Mouse (Mus musculus): ENCODE measurements around the gene Tmem273. TPM values are rescaled to one million over a fixed set of nuclear protein-coding genes. Genes with fewer than 3 reads are reported as not detected.

Gene Tmem273
- total RNA-seq, 2 experiments from 2014 or later, result 0.52 to 0.83 TPM

DNA sequence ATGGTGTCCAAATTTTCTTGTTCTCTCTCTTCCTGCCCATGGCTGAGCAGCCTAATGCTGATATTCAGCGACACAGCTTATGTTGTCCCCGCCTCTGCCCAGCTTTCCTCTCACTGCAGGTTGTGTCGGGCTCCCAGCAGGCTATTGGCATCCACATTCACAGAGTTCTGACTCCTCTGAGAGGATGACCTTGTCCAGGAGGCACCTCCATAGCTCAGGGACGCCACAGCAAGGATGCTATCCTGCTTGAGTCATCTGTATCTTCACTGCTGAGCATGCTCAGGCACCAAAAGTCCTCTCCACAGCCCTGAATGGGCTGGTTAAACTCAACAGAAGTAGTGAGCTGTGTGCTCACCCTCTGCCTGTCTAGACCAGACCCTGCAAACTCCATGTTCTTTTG, 29.2 kb downstream of the Tmem273 start:
- DNase-seq, result no peak

DNA sequence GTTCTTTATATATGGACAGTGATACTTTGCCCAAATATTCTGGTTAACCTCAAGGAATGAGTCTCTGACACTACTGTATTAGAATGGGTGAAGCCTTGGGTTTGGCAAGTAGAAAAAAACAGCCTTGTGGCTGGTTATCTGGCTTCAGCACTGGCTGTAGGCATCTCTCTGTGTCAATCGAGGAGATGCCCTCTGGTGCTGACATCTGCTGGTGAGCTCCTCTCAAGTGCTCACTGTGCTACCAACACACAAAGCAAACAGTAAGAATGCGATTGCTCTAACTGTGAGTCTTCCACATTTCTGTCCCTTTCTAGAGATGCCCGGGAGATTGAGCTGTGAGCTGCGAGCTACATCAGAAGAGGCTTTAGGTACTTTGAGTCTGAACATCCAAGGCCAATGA, 30.8 kb downstream of the Tmem273 start:
- no peak for DNase-seq

DNA sequence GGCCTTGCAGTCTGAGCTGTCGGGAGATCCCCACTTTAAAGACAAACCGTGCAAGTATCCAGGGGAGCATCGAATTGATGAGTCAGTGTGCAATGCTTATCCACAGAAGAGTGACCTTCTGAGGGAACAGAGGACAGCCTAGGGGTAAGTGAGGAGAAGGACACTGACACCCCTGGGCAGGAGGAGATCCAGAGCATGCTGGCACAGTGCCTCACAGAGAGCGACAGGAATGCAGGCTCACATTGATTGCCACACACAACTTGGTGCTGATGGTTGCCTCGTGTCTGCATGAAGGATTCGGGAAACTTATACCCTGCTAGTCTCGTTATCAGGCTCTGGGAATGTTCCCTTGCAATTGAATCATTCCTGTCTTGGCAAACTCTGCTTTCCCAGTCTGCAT, 31.5 kb downstream of the Tmem273 start:
- no peak for DNase-seq

DNA sequence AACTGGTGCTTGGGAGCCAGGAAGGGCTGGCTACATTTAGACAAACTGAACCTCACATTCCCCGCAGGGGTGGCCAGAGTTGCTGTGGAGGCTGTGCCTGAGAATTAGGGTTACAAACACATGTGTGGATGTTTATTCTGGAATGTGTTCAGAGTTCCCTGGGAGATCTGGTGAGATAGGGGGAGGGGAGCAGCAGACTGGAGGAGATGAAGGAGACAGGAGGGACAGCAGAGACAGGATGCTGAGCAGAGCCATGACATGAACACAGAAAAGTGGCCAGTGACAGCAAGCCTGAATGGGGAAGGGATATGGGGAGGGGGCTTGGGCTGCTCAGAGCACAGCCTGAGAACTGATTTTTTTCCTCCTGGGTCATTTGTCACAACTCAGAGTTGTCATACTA, 33.5 kb downstream of the Tmem273 start:
- no peak for DNase-seq

DNA sequence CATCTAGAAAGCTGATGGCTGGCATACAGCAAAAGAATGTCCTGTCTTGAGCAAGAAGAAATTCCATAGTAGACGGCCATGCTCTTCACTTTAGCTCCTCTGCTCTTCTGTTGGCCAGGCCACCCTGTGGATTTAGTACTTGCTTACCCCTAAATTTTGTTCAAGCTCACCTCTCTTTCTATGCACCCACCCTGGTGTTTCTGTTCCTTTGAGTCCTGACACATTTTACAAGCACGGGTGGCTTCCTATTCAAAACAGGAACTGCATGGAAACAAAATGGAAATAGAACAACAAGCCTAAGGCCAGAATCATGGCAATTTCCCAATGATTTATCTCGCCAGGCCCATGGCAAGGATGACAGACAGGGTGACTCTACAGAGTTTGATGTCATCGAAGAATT, 37.0 kb downstream of the Tmem273 start:
- DNase-seq, result no peak

DNA sequence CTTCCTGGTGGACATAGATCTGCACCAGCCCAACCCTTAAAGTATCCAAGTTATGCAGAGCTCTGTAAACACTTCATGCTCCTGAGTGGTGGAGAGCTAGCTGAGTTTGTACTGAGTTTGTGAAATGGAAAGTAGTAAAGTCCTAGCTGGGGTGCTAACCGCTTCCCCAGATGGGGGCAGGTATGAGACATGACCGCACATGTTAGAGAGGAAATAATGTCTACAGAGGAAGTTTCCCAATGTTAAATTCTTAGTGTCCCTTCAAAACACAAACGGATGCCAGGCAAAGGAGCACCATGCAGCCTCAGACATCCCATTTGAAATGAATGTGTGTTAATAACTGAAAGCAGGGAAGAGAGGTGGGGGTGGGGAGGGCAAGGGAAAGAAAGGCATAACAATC, 38.1 kb downstream of the Tmem273 start:
- DNase-seq, result no peak

DNA sequence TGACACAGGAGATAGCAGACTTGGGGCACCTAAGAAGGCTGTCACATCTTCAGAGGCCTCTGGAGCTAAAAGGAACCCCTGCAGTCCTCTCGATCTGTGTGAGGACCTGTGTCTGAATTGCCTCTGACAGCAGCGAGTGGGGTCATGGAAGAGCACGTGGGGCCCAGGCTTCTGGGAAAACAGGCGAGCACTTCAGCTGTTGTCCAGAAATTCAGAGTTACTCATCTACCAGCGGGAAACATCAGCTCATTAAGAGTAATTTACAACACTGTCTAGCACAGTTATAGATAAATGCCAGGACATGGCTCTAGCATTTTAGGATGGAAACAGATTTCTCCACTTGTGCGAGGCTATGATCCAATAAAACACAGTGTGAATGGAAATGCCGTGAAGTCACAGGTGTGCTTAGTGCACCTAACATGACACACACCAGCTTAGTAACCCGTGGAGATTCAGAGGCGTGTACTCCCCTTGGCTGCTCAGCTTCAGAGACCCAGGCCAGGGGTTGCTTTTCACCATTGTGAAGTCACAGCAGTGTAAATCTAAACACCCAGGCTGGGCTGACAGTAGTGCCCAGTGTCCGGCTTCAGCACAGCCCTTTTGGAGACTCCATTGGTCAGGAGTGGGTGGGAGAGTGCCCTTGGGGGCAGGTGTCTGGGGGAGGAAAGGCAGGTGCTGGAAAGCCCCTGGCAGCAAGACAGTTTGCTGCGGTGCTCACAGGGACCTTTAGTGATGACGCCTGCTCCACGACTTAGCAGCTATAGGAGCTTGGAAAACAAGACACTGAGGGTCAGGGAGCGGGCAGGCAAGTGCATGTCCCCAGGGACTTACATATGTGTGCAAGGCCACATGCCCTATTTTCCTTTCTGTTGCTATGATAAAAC, 38.7 kb downstream of the Tmem273 start:
- no peak for DNase-seq

DNA sequence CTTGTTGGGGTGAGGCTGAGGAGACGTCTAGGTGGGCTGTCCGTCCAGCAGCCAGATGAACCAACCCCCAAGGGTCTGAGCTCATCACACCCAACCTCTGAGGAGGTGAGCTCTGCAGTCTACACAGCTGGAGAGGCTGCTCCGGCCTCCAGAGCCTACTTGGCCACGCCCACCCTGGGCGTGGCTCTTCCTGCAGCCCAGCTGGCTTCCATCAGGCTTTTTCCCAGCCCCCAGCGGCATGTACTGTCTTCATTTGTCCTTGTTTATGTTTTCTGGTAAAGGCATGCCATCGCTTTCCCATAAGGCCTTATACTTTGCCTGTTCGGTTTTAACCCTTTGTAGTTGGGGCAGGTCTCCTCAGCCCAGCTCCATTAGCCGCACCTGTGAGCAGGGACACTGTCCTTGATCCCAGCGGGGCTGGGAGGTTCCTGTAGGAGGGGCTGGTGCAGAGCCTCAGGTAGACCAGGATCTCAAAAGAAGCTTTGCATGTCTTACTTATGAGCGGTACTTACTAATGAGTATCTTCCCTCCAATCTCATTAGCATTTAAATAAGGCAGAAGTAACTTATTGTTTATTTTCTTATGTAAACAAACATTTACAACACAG, 39.8 kb downstream of the Tmem273 start:
- no peak for DNase-seq

DNA sequence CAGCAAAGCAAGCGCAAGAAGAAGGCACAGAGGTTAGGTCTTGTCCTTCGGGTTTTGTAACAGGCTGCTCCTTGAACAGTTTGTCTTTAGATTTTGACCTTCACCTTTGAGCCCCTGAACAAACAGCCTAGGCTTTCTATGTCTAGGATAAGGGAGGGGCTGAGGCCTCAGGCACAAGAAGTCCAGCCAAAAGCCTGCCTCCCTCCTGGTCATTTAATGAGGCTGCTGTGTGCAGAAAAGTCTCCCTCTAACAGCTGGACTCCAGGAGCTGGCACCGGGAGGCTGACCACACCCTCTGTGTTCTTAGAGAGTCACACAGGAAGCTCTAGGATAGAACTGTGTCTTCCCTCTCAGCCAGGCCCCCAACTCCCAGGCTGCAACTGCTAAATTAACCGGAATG, 41.4 kb downstream of the Tmem273 start:
- no peak for DNase-seq

DNA sequence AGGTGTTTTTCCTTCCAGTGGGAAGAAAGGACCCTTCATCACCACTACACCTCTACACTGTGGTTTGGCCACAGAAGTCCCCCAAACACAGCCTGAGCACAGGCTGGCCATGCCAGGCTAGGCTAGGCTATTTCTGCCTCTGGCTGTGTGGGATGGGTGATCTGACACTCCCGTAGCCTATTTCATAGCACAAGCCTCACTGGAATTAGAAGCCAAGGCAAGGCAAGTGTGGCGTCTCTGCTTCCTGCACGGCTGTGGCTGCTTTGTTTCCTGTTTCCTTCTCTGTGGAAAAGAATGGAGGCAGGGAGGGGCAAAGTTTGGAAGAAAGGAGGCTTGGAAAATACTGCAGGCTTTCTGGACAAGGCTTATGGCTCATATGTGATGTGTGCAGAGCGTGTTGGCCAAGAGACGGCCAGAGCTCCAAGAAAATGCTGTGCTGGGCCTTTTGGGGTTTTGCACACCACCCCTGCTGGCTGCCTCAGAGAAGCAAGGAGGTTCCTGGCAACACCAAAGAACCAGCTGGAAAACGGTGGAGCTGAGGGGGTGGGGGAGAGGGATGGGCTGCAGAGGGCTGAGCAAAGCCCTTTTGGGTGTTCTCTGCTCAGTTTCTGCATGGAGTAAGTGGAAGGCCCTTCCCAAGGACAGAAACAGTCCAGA, 42.4 kb downstream of the Tmem273 start:
- peak in 1 of 2 experiments; percentile 6 for DNase-seq

DNA sequence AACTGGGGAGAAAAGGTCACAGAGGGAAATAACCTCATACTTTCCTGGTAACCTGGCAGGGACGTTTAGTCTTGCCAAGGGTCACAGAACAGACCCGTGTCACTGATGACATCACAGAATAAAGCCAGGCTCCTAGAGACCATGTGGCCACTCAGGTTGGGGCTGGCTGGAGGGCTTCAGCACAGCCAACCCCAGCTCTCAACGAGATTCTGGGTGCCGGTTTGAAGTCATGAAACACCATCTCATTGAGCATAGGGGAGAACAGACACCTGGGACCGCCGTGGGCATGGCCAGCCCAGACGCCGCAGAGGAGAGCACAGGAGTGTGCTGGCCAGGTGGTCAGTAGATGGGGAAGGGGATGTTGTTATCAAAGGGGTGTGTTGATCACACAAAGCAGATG, 48.1 kb downstream of the Tmem273 start, which contains the start of gene Fam170b:
Gene Fam170b, plus strand, starts transcription at position 116 of the 400 bp plus-strand sequence.
- DNase-seq, result no peak

DNA sequence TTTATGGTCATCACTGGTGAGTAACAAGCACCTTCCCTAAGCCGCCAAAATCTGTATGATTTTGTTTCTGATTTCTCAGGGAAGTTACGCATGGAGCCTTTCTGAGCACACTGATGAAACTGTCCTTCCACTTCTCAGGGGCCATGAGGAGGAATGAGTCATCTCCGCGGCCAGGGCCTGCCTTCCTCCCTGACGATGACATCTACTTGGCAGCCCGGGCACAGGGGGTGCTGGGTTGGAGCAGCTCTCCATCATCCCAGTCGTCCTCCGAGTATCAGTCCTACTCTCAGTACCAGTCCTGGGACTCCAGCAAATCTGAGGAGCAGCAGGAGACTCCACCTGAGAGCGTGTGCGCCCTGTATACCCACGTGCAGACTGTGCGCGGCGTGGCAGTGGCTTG, 49.4 kb downstream of the Tmem273 start:
- no peak for DNase-seq

DNA sequence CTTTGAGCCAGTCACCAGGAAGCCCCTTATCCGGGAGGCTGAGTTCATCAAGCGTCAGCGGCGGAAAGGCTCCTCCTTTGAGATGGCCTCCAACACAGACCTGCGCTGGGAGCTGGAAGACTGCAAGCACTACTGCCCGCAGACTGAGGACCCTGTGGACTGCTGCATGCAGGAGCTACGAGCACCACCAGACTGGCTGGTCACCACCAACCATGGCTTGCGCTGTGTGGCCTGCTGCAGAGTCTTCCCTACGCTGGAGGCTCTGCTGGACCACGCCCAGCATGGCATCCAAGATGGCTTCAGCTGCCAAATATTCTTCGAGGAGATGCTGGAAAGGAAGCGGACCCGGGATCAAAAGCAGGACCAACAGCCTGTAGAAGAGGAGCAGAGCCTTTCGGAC, 49.8 kb downstream of the Tmem273 start:
- DNase-seq, result no peak

DNA sequence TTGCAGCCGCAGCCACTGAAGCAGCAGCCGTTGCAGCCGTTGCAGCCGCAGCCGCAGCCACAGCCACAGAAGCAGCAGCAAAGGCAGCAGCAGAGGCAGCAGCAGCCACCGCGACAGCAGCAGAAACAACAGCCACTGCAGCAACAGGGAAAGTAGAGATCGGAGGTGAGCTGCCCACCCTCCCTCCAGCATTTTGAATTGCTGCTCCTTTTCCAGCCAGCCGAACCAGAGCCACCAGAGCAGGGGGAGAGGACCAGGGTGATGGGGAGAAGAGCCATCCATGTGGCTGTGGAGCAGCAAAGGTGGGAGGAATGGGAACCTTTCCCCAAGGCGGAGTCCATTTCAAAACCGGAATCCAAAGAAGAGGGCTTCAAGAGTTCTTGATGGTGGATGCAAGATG, 50.4 kb downstream of the Tmem273 start:
- DNase-seq, result no peak

DNA sequence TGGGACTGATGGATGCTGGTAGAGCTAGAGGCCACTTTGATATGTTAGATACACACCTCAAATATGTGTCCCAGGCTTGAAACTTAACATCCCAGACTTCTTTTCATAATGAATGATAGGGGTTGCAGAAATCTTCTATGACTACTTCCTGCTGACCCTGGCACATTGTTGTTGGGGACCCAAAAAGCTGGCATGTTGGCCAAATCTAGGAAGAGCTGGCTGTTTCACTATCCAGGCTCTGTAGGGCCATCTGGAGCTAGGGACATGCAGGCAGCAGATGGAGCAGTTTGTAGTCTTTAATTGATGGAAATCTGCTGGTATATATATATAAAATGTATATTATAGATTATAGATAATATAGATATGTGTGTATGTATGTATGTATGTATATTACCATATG, 56.3 kb downstream of the Tmem273 start:
- no peak for DNase-seq

DNA sequence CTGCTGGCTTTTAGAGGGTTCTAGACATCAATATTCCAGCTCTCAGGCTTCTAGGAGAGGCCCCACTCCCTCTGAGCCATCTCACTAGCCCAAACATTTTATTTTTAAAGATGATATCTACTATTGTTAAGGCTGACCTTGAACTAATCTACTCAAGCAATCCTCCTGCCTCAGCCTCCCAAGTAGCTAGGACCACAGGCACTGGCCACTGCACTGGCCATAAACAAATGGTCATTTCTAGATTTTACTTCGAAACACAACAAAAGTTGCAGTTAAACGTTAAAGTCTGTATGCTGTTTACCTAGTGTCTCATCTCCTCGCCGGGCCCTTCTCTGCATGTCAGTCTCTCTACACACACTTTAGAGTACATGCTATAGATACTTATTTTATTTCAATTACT, 68.3 kb downstream of the Tmem273 start:
- DNase-seq, result no peak

DNA sequence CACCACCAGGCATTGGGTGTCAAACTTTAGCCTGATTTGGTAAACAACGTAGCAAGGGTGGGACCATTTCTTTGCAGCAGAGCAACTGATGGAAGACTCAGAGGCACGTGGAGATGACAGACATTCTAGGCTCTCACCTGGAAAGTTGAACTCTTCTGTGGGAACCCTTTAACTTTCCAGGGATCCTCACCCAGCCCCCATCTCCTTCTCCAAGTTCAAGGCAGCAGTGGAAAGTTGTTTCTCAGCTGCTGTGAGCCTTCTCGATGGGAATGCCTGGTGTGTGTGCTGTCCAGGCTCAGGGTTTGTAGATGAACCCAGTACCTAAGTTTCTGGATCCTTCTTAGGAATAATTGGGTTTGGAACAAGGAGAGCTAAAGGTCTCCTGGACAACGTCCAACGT, 70.5 kb downstream of the Tmem273 start:
- no peak for DNase-seq

DNA sequence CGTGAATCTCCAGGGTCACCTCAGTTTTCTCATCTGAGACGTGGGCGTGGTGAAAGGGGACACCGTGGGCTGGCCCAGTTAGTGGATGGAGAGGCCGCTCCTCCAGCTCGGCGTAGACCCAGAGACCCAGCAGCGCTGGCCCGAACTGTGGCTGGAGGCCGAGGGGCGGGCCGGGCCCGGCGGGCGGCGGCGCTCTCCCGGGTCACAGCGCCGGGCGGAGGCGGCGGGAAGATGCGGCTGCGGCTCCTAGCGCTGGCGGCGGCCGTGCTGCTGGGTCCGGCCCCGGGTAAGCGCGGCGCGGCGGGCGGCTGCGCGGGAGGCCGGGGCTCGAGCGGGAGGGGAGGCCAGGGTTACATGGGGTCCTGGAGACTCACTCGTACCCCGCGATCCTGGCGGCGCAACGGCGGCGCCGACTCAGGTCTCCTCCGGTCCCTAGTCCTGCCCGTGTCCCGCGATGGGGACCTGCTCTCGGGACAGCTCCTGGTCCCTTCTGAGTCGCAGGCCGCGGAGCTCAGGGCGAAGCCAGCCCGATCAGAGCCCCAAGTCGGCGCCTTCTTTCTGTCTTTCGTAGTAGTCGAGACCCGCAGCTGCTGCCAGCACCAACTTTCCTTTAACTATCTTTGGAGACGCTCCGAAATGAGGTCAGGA, 71.0 kb downstream of the Tmem273 start, which contains the start of gene Vstm4:
Gene Vstm4, plus strand, starts transcription at position 76 of the 648 bp plus-strand sequence.
- DNase-seq, result peak; percentile 32 to 33

DNA sequence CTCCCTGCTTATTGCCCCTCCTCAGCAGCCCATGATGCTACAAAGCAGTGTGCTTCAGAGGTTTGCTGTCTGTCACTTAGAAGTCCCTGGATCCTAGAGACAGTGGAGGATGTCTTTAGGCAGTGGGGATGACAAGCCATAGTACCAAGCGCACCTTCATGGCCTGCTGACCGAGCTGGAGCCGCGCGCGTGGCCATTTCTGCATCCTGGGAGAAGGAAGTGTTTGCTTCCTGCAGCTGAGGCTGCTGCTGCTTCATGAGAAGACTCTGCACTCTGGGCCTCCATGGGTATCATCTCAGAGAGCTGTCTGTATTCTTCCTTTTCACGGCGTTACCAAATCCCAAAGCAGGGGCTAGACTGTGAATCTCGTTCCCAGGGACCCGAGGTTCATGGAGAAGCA, 72.6 kb downstream of the Tmem273 start:
- DNase-seq, result no peak

DNA sequence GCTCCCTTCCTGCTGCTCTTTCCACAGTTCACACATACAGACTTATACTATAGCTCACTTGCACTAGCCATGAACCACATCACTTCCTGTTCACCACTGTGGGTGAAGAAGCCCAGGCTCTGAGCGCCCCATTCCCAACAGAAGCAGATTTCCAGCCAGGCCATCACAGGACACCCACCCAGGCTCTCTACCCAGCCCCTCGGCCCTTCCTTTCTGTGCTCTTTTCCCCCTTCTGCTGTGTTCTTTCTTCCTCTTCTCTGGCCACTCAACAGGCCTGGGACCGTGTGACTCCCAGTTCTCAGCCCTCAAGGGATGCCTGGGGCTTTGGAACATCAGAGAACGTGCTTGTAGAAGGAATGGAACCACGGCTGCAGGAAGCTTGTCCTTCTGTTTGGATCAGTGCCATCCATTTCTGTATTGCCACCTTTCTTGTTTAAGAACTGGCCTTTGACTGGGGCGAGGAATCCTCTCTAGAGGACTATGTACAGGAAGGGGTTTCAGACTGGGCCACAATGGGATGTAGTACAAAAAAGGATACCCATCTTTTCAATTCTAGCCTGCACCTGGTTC, 73.3 kb downstream of the Tmem273 start:
- DNase-seq, result no peak

DNA sequence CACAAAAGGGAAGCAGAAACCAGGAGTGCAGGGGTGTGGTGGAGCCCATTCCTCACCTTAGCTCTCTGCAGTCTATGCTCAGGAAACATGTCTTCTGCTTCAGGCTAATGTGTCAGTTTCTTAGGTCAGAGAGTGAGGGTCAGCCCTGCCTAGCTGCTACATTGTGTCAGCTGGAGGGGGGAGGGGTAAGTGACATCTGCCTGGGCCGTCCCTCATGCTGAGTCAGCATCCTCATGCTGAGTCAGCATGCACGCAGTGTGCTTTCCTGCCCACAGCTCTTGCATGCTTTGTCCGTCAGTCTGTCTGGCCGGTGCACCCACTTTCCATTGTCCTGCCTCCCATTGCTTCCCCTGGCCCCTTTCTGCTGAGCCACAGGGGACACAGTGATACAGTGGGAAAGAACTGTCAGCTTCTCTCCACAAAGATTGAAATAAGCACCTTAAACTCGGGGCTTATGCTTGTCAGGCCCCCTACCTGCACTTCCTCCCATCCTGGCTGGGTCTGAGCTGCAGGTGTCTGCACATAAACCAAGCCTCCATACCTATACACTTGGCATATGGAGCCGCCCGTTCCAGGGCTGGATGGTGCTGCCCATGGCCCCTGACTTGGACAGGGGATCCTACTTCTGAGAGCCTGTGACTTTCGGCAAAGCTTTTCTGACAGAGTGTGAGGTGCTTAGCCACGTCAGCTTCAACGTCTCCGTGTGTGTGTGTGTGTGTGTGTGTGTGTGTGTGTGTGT, 74.2 kb downstream of the Tmem273 start:
- DNase-seq, result no peak

DNA sequence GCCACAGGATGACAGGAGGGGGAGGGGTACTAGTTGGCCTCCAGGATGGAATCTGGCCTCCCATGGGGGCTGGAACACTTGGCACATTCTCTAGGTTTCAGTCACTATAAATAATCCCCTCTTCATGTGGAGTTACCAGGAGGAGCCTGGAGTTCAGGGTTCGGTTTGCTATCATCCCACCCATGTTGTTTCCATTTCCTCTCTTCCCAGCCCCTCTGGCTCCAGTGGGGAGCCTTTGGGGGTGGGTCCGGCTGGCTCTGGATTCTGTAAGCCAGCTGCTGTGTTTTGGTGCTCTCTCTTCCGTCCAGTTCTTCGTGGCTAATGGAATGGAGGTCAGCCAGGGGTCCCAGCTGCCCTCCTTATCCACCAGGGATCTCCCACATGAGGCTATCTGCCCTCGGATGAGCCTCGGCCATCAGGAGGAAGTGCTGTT, 75.4 kb downstream of the Tmem273 start:
- DNase-seq, result no peak

All from layer of hippocampus, postnatal 36 days (tissue).